ENCODE assay signal across 20 mouse cellular contexts in the genomic region with DNA sequence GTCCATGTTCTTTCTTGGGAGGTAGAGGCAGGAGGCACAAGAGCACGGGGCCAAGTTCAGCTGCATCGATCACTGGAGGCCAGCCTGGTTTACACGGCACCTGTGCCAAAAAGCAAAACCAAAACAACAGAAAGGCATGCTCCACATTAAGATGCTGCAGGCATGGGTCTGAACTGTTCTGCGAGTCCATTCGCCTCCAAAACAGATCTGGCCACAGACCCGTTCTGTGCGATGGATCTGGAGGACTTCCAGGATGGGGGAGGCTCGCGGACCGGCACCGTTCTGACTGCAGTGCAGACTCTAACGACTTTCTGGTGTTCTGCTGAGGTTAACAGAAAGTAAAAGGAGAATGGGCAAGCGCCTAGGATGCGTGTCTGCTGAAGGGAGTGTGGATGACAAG. TPM values are rescaled to one million over a fixed set of nuclear protein-coding genes. Genes with fewer than 3 reads are reported as not detected.
DNase-seq lines count a peak whose midpoint lies in the region; ATAC-seq and TF ChIP-seq lines count a peak whose summit lies in the region.
"Had no signal": no experiment of that assay in that cellular context is flagged by ENCODE, and none has a peak within 500 bp of the region (broad histone marks: within the 10 kb centered on the region; RNA-seq: fewer than 3 reads in every experiment).

No protein-coding gene starts in this region.

- no peaks in the 10 kb centered on the region for H3K9me3 ChIP-seq in hindbrain, embryonic 14.5 days (ENCODE audit: control insufficient read depth, low read length)
- H3K9me3 ChIP-seq in hindbrain, embryonic 10.5 days: no peaks in the 10 kb centered on the region
- no peaks in the 10 kb centered on the region for H3K9me3 ChIP-seq in lung, embryonic 16.5 days (ENCODE audit: control insufficient read depth, low read length)
- H3K9me3 ChIP-seq: heart, embryonic 13.5 days had no signal

- TF ChIP-seq CTCF in lung, adult 2 months (IDR thresholded peaks at IDR 0.05; ENCODE audit: insufficient read depth, low read length): no peak

- no peak for TF ChIP-seq POLR2A in lung, adult 2 months (IDR thresholded peaks at IDR 0.05; ENCODE audit: borderline replicate concordance, extremely low read depth, low read depth, low read length)

- no peak overlapping the region for H3K9ac ChIP-seq in hindbrain, embryonic 14.5 days
- no peak overlapping the region for H3K9ac ChIP-seq in lung, embryonic 16.5 days (ENCODE audit: low read length)
- H3K9ac ChIP-seq: heart, embryonic 13.5 days had no signal

- peaks cover 24% of the 10 kb centered on the region for H3K4me1 ChIP-seq in hindbrain, embryonic 14.5 days (replicated peaks; ENCODE audit: control insufficient read depth, insufficient read depth, low read length)
- H3K4me1 ChIP-seq in hindbrain, embryonic 10.5 days (replicated peaks): peaks cover 43% of the 10 kb centered on the region
- no peaks in the 10 kb centered on the region for H3K4me1 ChIP-seq in lung, embryonic 16.5 days (replicated peaks; ENCODE audit: control insufficient read depth, insufficient read depth, low read length)
- H3K4me1 ChIP-seq in lung, adult 2 months (ENCODE audit: control insufficient read depth, insufficient read depth, low read length): no peaks in the 10 kb centered on the region

- peak; percentile 8 for DNase-seq in adrenal gland, postnatal 14 days
- no peak for DNase-seq in adrenal gland, postnatal 25 days
- DNase-seq in hindbrain, embryonic 14.5 days (ENCODE audit: low spot score): no peak
- no peak for DNase-seq in hindbrain, embryonic 10.5 days (ENCODE audit: low spot score)
- DNase-seq in lung, adult 2 months: no peak
- peak; percentile 45 for DNase-seq in testis, postnatal 10 days (ENCODE audit: low spot score)
- DNase-seq in testis, postnatal 14 days (ENCODE audit: low spot score): no peak
- DNase-seq: heart, postnatal 36 days; liver; right cerebral cortex, adult 18-20 months; thymus, postnatal 25 days had no signal

- H3K36me3 ChIP-seq in hindbrain, embryonic 14.5 days (replicated peaks; ENCODE audit: control insufficient read depth, insufficient read depth): no peaks in the 10 kb centered on the region
- no peaks in the 10 kb centered on the region for H3K36me3 ChIP-seq in hindbrain, embryonic 10.5 days
- no peaks in the 10 kb centered on the region for H3K36me3 ChIP-seq in lung, embryonic 16.5 days (ENCODE audit: control insufficient read depth, insufficient read depth, low read length)
- H3K36me3 ChIP-seq: heart, embryonic 13.5 days had no signal

- no peak overlapping the region for H3K4me2 ChIP-seq in hindbrain, embryonic 14.5 days (replicated peaks)
- H3K4me2 ChIP-seq in lung, embryonic 16.5 days (ENCODE audit: low read depth, low read length): no peak overlapping the region
- H3K4me2 ChIP-seq: heart, embryonic 13.5 days had no signal

- H3K27me3 ChIP-seq in hindbrain, embryonic 14.5 days (ENCODE audit: control insufficient read depth, insufficient read depth, low read length): peaks cover 41% of the 10 kb centered on the region
- peaks cover 100% of the 10 kb centered on the region for H3K27me3 ChIP-seq in hindbrain, embryonic 10.5 days (ENCODE audit: insufficient read depth, poor library complexity, severe bottlenecking)
- peaks cover 3% of the 10 kb centered on the region for H3K27me3 ChIP-seq in lung, embryonic 16.5 days (ENCODE audit: control insufficient read depth, insufficient read depth, low read depth, low read length)

- H3K4me3 ChIP-seq in hindbrain, embryonic 14.5 days (replicated peaks; ENCODE audit: low read length): no peak overlapping the region
- no peak overlapping the region for H3K4me3 ChIP-seq in hindbrain, embryonic 10.5 days
- no peak overlapping the region for H3K4me3 ChIP-seq in lung, embryonic 16.5 days (ENCODE audit: low read length)
- H3K4me3 ChIP-seq in lung, adult 2 months (replicated peaks; ENCODE audit: extremely low read depth, low read depth, low read length): no peak overlapping the region
- H3K4me3 ChIP-seq: heart, embryonic 13.5 days had no signal

- no peak overlapping the region for H3K27ac ChIP-seq in hindbrain, embryonic 14.5 days
- no peak overlapping the region for H3K27ac ChIP-seq in hindbrain, embryonic 10.5 days
- H3K27ac ChIP-seq in lung, embryonic 16.5 days (ENCODE audit: low read length): no peak overlapping the region
- H3K27ac ChIP-seq: heart, embryonic 13.5 days had no signal

- WGBS in hindbrain, embryonic 14.5 days: 65% methylated on average over 14 of the region's 14 CpGs
- WGBS in hindbrain, embryonic 10.5 days: 85% methylated on average over 14 of the region's 14 CpGs
- 51% methylated on average over 14 of the region's 14 CpGs for WGBS in lung, embryonic 16.5 days
- 62% methylated on average over 14 of the region's 14 CpGs for WGBS in lung, adult 2 months

- peak; percentile 21; the same call in 1 of the 2 replicates for ATAC-seq in hindbrain, embryonic 14.5 days (ENCODE audit: low FRiP score)
- peak; percentile 47; the same call in 1 of the 2 replicates for ATAC-seq in lung, embryonic 16.5 days (ENCODE audit: low read depth)
- ATAC-seq: forebrain, embryonic 14.5 days; intestine, embryonic 16.5 days had no signal

RNA-seq across cellular contexts. Expression of gene A230072I06Rik, which starts 52.3 kb away (rescaled TPM):
- total RNA-seq in adrenal gland, postnatal 14 days (2021): not detected in 2 replicates
- total RNA-seq in adrenal gland, postnatal 25 days (2021): not detected in 2 replicates
- not detected in 2 replicates for polyA plus RNA-seq in hindbrain, embryonic 14.5 days (2014; fragmentation: Nextera tagmentation; extraction: Ambion mirVana)
- not detected in 2 replicates for polyA plus RNA-seq in hindbrain, embryonic 10.5 days (2016; fragmentation: Nextera tagmentation; extraction: Ambion mirVana)
- polyA plus RNA-seq in lung, embryonic 16.5 days (2015; fragmentation: Nextera tagmentation; extraction: Ambion mirVana): not detected in 2 replicates
- not detected in 2 replicates for polyA plus RNA-seq in lung, adult 2 months (2012; rRNA removed)
- total RNA-seq: granulocyte monocyte progenitor cell, adult 5-6 weeks; heart, postnatal 36 days; left cerebral cortex, postnatal 36 days; MEL had no signal
- polyA plus RNA-seq: cerebellum, adult 2 months; forebrain, embryonic 14.5 days; heart, embryonic 13.5 days; intestine, embryonic 16.5 days; kidney, embryonic 16.5 days had no signal

Comparison
In these comparisons a context has a peak if more than half of its experiments do, and no peak if none do; other contexts are left out.
1. DNase-seq: peak in adrenal gland, postnatal 14 days (single experiment) and testis, postnatal 10 days (single experiment); none in adrenal gland, postnatal 25 days (single experiment), hindbrain, embryonic 14.5 days (single experiment), hindbrain, embryonic 10.5 days (single experiment), lung, adult 2 months (single experiment) and testis, postnatal 14 days (single experiment).